Mouse (Mus musculus) small intestine, adult 2 months (tissue): ENCODE data around the gene Etfdh.

Experiments
- CTCF ChIP-seq: fragments of 200-500 bp; IDR thresholded peaks from 2 replicates; pipeline ENCODE4 v1.5.1; 2012; ENCODE audit warnings: low read depth, mild to moderate bottlenecking, control low read depth, inconsistent platforms, low read length, moderate library complexity, mixed read lengths; ENCODE audit not compliant: insufficient replicate concordance, insufficient read length; ENCODE audit errors: extremely low read depth
- POLR2A ChIP-seq: fragments of 200-500 bp; IDR thresholded peaks from 2 replicates; pipeline ENCODE4 v1.6.1; 2012; ENCODE audit warnings: low read depth, mild to moderate bottlenecking, control low read depth, inconsistent platforms, low read length, moderate library complexity

DNA sequence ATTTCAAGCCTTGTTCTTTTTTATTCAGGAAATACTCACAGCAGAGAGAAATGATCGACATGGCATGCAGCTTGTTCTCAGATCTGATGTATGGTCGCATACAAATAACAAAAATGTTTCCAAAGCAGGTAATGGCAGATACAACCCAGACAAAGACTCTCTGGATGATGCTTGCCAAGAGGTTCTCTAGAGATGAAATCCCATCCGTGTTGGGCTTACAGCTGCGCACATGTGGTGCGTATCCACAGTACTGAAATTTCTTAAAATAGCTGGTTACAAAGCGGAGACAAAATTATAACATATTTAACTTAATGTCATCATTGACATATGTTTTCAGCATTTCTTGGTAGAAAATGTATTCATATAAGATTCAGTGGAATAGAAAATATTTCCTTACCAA, 22.8 kb upstream of the Etfdh start:
- no peak for TF ChIP-seq CTCF
- TF ChIP-seq POLR2A, result no peak
